Mouse (Mus musculus) gonadal fat pad, adult 2 months (tissue): Measurements from ENCODE around the gene Unk. TPM values are rescaled to one million over a fixed set of nuclear protein-coding genes. Genes with fewer than 3 reads are reported as not detected.

Source experiments
- DNase-seq: peaks from one replicate; pipeline ENCODE4 v3.0.0-alpha.2; 2012; ENCODE audit warnings: low read depth
- polyA plus RNA-seq: library from polyadenylated mRNA; depleted of rRNA; stranded (reverse); fragments of >200 nt; gene quantifications from 2 replicates; pipeline ENCODE4 v1.2.3, GENCODE M21; 2012

Gene Unk
- polyA plus RNA-seq, 1 experiment = 35.0 TPM

DNA sequence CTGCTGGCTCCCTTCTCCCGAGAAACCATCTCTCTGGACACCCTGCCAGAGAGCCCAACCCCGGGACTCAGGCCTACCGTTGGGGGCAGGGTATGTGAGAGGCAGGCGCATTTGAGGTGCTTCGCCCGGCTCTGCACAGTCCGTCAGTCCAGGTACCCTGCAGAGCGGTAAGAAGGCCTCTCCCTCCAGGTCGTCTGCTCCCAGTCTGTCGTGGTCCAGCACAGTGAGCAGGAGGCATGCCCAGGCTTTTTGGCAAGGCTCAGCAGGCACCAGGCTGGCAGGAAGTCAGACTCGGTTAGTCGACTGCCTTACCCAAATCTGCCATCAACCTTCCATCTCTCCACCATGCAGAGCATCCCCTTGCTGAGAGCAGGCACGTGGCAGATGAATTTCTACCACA is 33.4 kb downstream of the Unk start:
- DNase-seq = no peak

DNA sequence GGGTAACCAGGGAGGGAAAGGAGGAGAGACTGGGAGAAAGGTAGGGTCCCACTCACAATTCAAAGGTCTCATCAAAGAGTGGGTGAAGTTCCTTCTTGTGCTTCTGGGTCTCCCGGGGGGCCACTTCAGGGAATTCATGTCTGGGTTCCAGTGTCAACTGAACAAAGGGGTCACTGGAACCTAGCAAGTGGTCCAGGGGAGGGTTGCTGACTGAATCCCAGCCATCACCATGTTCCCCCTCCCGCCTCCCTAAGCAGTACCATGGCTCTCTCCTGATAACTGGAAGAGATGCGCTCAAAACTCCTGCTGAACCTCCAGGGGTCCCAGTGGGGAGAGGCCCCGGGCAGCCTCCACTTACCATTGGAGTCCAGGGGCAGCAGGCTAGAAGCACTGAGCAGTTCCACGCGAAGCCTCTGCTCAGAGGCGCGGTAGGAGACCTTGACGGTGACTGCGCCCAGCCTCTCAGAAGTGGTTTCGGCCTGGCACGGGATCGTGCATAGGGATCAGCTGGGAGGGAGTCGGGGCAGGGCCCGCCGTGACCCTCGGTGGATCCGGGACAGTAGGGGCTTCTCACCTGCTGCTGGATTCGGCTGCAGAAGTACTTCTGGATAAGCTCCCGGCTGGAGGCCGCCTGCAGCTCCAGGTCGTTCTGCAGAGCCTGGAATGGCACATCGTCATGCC is 34.2 kb downstream of the Unk start:
- DNase-seq = no peak

DNA sequence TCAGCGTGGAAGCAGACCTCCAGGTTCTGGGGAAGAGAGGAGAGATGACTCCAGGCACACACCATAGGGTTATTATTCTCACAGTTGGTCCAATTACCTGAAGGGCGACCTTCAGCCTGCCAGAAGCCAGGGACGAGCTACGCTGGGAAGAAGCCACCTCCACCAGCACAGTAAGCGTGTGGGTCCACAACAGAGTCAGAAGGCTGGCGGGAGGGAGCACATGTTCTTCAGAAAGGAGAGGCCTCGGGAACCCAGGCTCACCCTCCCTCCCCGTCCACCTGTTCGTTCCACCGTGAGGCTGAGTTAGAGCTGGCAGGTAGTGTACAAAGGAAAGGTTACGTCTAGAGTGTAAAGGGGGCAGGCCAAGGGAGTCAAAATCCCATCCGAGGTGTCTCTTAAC is 35.2 kb downstream of the Unk start:
- DNase-seq = no peak

- DNase-seq = no peak
Measured at GRCm38 (mm10) chr11:116071510-116071909, 41.4 kb downstream of the Unk start.

GRCm38 (mm10) chr11:116072608-116073007 is 42.5 kb downstream of the Unk start:
- DNase-seq = no peak

- no peak for DNase-seq
Measured at GRCm38 (mm10) chr11:116074436-116074991, 44.4 kb downstream of the Unk start.

- no peak for DNase-seq
Measured at GRCm38 (mm10) chr11:116075539-116076265, 45.6 kb downstream of the Unk start.

DNA sequence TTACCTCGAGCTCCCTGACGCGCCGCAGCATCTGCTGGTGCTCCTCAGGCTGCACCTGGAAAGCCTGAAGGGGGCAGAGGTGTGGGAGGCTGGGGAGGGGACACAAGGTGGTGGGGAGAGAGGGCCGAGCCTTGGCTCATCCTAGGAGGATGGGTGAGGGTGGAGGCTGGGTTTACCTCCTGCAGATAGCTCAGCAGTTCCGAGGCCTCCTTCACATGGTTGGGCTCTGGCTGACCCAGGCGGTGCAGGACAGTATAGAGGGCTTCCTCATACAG is 46.1 kb downstream of the Unk start:
- DNase-seq = no peak

DNA sequence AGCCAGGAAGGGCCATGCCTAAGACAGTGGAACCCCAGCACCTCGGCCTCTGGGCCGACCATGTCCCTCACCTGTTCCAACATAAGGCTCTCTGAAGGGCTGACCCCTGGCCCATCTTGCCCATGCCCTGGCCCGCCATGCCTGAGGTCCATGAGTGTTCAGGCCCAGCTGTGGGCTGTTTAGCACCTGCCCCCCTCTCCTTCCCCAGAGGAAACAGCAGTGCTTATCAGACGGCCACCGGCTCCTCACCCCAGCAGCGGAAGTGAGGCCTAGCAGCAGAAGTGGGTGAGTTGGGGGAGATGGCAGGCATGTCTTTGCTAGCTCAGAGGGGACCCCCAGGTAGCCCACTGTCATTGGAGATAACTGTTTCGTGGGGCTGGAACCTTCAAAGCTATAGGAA is 46.7 kb downstream of the Unk start:
- no peak for DNase-seq

DNA sequence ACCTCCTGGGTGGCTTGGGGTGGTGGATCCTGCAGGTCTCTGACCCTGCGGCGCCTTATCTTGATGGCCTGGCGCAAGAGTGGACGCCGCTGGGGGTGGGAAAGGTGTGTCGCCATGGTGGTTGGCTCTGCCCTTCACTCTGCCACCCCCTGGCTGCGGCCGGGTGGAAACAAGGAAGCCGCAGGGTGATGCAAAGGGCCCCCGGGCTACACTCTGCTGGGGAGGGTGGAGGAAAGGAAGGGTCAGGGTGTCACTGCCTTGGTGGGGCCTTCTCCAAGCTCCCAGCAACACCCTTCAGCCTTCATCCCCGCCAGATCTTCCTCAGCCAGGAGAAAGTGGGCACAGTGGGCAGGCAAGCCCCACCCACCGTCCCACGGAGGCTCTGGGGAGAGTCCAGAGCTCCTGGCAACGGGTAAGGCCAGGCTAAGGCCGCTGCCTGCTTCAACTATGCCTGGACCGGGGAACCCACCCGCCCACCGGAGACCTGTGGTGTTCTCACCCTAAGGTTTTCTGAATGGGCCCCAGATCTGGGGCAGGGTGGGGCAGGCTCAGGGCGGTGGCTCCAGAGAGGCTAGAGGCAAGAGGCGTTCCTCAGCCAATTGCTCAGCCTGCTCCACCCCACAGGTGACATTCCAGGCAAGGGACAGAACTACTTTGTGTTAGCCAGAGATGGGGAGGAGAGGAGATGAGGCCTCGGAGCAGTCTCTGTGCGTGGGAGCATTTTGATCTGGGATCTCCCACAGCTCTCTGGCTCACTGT is 47.5 kb downstream of the Unk start, which contains the start of gene Unc13d:
Unc13d (minus strand) TSS at position 516 of the 759 bp plus-strand sequence.
- DNase-seq = no peak

GRCm38 (mm10) chr11:116078221-116078620 is 48.1 kb downstream of the Unk start:
- no peak for DNase-seq

- DNase-seq = no peak
Measured at GRCm38 (mm10) chr11:116078676-116079320, 48.7 kb downstream of the Unk start.

DNA sequence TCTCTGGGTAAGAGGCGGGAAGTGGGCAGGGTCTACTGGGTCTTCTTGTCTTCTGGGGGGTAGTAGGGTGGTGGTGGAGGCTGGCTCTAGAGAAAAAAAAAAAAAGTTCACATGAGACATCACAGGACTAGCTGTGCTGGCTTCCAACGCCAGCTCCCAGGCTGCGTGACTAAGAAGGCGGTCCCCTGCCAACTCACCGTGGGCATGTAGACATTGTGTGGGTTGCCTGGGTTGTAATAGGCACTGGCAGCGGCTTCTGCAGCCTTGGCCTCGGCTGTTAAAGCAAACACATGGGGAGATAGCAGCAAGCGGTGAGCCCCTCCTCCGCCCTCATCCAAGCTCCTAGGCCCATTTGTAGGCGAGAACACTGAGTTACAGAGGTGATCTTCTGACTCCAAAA is 49.4 kb downstream of the Unk start:
- DNase-seq = no peak

- no peak for DNase-seq
Measured at GRCm38 (mm10) chr11:116081081-116081480, 51.0 kb downstream of the Unk start.

- DNase-seq = no peak
Measured at GRCm38 (mm10) chr11:116083096-116083672, 53.1 kb downstream of the Unk start.

- DNase-seq = no peak
Measured at GRCm38 (mm10) chr11:116084166-116084565, 54.0 kb downstream of the Unk start.

GRCm38 (mm10) chr11:116086258-116087193 is 56.4 kb downstream of the Unk start, which contains the start of gene Wbp2:
Gene Wbp2 (minus strand): TSS chr11:116086995.
- peak; percentile 96 for DNase-seq

GRCm38 (mm10) chr11:116087194-116088130 is 57.3 kb downstream of the Unk start:
- DNase-seq = no peak

DNA sequence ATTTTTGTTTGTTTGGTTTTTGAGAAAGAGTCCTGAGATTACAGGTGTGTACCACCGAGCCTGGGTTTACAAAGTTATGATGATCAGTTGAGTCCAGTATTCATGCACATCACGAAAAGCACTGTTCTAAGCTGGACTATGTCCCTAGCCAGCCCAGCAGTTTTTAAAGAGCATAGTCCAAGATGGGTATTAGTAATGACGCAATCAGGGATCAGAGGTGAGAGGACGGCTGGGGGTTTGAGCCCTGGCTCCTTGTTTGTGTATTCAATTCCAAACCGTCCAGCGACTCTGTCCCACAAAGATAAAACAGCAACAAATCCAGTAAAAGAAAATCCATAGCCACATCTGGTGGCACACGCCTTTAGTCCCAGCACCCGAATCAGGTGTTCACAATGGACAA is 58.1 kb downstream of the Unk start:
- no peak for DNase-seq
